Mouse (Mus musculus) myocyte (in vitro differentiated cells): ENCODE results near the gene Brdt.

Source experiments
- E2F4 ChIP-seq: IDR thresholded peaks from one replicate; pipeline ENCODE4 v1.6.1; 2011; ENCODE audit warnings: mild to moderate bottlenecking, control low read depth, moderate library complexity; ENCODE audit not compliant: insufficient read depth
- MAX ChIP-seq: IDR thresholded peaks from one replicate; pipeline ENCODE4 v1.6.1; 2011; ENCODE audit warnings: low read depth, mild to moderate bottlenecking, control low read depth
- MYOD1 ChIP-seq, 3 experiments: IDR thresholded peaks; one replicate each; pipeline ENCODE4 v1.6.1; 2011; ENCODE audit warnings: control low read depth in 2 of 3, low read depth in 2 of 3, mild to moderate bottlenecking in 2 of 3, moderate library complexity in 1 of 3; ENCODE audit not compliant: insufficient read length in 2 of 3, control insufficient read depth in 1 of 3
- MYOG ChIP-seq, 3 experiments: IDR thresholded peaks; one replicate each; pipeline ENCODE4 v1.6.1; 2011; ENCODE audit warnings: control low read depth in 2 of 3, low read depth in 2 of 3, mild to moderate bottlenecking in 2 of 3; ENCODE audit not compliant: insufficient read length in 2 of 3, control insufficient read depth in 1 of 3, insufficient read depth in 1 of 3
- POLR2A ChIP-seq: IDR thresholded peaks from one replicate; pipeline ENCODE4 v1.6.1; 2011; ENCODE audit warnings: low read depth, mild to moderate bottlenecking, control low read depth, moderate library complexity; ENCODE audit not compliant: insufficient read length
- SRF ChIP-seq: IDR thresholded peaks from one replicate; pipeline ENCODE4 v1.6.1; 2011; ENCODE audit warnings: low read depth; ENCODE audit not compliant: control insufficient read depth, insufficient read length
- TCF12 ChIP-seq: IDR thresholded peaks from one replicate; pipeline ENCODE4 v1.6.1; 2011; ENCODE audit warnings: mild to moderate bottlenecking, control low read depth; ENCODE audit not compliant: poor library complexity, insufficient read depth, severe bottlenecking
- USF1 ChIP-seq: IDR thresholded peaks from one replicate; pipeline ENCODE4 v1.6.1; 2011; ENCODE audit warnings: low read depth, mild to moderate bottlenecking, control low read depth, moderate library complexity

- TF ChIP-seq MYOG (IDR thresholded peaks at IDR 0.05; ENCODE audit: control insufficient read depth in 1 of 3, insufficient read depth in 1 of 3, insufficient read length in 2 of 3, low read depth in 2 of 3) (peak in 2 of 3 experiments; percentile 15 to 62), POLR2A (no peak), MAX (no peak), TCF12 (no peak), E2F4 (no peak), SRF (no peak), MYOD1 (IDR thresholded peaks at IDR 0.05; ENCODE audit: control insufficient read depth in 1 of 3, insufficient read length in 2 of 3, low read depth in 2 of 3) (peak in 2 of 3 experiments; percentile 55 to 66), USF1 (no peak)
Measured at GRCm38 (mm10) chr5:107394437-107394836, 63.5 kb downstream of the Brdt start.
